Mouse (Mus musculus) fat pad, adult 2 months (tissue): ENCODE results near the gene Noto.
A peak's percentile ranks its signal among the peaks of the same experiment; 100 is the strongest.
"Not testable (repeated sequence)": the region's sequence is repeated elsewhere in the genome, so short reads cannot be mapped to it uniquely, and the experiment has no call there.

Experiments
- DNase-seq: peaks from one replicate; pipeline ENCODE4 v3.0.0-alpha.2; 2011; ENCODE audit warnings: low read depth, low spot score; ENCODE audit errors: extremely low read depth

Gene Noto

DNA sequence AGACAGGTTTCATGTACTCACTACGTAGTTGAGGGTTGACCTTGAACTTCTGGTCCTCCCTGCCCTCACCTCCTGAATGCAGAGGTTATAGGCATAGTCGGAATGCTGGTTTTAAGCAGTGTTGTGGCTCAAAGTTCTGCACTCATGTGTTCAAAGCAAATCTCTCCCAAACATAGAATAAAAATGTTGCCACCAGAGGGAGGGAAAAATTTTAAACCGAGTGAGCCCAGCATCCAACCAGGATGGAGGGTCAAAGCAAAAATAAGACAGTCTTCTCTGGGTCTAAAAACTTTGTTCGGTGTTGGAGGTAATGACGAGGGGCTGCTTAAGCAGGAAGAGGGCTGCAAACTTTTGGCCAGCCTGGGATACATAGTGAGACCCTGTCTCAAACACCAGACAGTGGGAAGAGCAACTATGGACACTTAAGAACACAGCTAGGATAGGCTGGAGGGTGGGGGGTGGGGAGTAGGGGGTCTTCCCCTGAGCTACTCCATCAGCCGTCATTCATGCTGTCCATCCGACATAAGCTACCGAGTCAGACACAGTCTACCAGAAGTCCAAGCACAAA lies 7.7 kb downstream of the Noto start:
- no peak for DNase-seq

DNA sequence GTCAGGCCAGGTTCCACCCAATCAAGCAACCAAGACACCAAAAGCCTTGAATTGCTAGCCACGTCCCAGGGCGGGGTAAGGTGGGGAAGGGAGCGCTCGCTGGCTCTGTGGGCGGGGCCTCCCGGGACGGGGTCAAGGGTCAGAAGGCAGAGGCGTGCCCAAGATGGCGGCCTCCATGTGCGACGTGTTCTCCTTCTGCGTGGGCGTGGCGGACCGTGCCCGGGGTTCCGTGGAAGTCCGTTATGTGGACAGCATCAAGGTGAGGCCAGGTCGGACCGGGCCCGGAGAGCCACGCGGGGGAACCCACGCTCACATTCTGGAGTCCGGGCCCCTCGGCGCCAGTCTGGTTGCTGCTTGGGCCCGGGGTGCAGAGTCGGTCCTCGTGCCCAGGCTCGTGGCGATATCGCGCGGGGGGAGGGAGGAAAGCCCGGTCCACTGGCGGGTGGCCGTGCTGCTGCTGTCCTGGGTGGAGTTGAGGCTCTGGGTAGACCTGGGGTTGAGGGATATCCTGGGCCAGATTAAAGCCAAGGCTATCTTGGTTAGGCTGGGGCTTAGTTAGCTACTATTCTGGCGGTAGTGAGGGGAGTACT lies 8.3 kb downstream of the Noto start, which contains the start of gene Smyd5:
Smyd5 (plus strand) TSS at position 148 of the 590 bp plus-strand sequence.
- DNase-seq: no peak

GRCm38 (mm10) chr6:85433865-85434264 lies 10.2 kb downstream of the Noto start:
- DNase-seq: no peak

DNA sequence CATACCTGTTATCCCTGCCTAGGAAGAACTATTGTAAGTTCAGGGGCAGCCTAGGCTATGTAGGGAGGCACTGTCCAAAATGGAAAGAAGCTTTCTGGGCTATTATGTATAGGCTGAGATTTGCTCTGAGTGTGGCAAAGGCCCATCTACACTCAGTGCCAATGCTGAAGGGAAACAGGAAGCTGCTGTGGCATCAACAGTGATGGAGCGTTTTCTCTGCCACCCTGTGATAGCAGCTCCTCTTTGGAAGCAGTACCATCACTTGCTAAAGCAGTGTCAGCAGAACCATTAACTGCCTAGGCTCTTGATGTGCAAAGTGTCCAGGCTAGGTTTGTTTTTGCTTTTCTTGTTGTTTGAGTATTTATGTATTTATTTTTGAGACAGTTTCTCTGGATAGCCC lies 12.5 kb downstream of the Noto start:
- DNase-seq: no peak

- no peak for DNase-seq
Measured at GRCm38 (mm10) chr6:85436631-85437030, 12.9 kb downstream of the Noto start.

GRCm38 (mm10) chr6:85441142-85441541 lies 17.5 kb downstream of the Noto start:
- peak; percentile 85 for DNase-seq

DNA sequence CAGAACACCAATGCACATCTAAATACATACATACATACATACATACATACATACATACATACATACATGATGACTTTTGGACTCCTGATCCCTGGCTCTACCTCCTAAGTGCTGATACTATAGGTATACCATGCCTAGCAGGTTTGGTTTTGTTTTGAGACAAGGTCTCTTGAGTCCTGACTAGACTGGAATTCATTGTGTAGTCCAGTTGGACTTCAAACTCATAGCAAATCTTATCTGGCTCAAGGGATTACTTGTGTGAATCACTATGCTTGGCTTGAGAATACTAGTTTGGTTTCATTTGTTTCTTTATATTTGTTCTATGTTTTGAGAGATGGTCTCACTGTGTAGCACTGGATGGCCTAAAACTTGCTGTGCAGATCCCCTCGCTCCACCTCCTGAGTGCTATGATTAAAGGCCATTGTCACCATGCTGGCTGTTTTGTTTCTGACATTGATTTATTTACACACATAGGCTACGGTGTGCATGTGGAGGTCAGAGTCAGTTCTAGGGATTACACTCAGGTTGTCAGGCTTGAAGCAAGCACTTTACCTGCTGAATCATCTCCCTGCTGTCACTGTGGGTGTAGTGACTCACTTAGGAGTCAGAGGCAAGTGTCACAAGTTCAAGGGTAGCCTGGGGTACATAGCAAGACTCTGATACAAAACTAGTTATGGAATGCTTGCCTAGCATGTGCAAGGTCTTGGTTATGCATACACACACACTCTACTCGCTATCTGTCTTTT lies 20.0 kb downstream of the Noto start:
- DNase-seq: peak; percentile 61

DNA sequence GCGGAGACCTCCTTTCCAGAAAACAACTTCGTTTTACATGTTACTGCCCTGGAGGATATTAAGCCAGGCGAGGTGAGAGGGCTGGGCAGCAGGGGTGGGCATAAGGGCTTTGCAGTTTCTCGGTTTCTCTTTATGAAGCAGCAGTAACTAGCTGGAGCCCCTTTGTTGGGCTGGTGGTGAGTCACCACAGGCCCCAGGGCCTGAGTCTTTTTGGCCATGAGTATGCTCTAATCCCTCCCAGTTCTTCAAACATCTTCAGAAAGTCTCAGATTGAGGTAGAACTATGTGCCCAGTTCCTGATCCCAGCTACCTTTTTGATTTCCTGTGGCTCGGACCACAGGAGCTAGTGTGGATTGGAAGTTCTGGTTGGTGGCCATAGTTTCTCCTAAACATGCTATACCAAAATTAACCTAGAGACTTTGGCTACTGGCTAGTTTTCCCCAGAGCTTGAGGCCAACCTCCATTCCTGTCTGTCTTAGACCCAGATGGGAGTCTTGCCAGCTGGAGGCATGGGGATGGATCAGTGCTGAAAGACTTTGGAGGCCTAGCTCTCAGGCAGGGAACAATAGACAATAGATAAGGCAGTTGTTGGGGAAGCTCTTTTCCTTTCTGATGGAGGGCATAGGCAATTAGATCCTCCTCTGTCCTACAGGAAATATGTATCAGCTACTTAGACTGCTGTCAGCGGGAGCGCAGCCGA lies 20.7 kb downstream of the Noto start:
- no peak for DNase-seq

DNA sequence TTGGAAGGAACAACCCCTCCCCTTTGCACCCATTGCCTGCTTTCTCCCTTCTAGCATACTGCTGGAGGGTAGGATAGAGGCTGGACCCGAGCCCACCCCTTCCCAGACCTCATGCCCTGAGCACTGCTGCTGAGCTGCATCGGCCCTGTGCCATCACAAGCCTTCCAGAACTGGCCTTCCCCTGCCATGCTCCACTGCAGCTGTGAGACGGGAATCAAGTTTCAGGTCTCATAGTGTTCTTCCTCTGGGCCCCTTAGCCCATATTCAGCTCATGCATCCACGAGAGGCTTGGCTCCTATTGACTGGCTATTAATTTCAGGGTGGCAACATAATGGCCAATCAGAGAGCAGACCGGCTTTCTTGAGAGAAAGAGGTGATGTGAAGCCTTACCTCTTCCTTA lies 21.6 kb downstream of the Noto start:
- DNase-seq: no peak

DNA sequence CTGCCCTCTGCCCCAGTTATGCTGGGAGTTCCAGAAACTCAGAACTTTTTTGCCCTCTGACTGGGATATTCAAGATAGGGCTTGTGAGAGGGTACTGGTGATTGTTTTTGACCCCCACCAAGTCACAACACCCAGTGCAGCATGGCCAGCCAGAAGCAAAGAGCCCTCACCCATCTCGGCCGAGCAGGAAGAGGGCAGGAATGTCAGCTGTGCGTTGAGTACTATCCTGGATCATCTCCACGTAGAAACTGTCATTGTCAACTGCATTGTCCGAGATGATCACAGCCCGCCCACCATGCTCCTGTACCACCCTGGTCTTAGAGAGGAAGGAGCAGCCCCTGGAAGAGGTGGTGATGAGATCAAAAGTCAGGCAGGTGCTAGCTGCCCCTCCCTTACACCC lies 23.7 kb downstream of the Noto start:
- DNase-seq: no peak

DNA sequence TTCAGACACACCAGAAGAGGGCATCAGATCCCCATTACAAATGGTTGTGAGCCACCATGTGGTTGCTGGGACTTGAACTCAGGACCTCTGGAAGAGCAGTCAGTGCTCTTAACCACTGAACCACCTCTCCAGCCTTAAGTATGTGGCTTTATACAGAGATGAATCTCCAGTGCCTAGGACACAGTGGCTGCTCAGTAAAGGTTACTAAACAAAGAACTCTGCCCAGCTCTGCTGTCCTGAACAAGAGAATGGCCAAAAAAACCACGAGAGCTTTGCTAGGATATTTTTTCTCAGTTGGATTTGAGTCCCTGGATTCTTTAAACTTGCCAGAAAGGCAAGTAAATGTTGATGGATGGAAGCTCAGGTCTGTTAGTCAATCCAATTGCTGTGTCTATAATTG lies 26.5 kb downstream of the Noto start:
- not testable (repeated sequence) for DNase-seq

DNA sequence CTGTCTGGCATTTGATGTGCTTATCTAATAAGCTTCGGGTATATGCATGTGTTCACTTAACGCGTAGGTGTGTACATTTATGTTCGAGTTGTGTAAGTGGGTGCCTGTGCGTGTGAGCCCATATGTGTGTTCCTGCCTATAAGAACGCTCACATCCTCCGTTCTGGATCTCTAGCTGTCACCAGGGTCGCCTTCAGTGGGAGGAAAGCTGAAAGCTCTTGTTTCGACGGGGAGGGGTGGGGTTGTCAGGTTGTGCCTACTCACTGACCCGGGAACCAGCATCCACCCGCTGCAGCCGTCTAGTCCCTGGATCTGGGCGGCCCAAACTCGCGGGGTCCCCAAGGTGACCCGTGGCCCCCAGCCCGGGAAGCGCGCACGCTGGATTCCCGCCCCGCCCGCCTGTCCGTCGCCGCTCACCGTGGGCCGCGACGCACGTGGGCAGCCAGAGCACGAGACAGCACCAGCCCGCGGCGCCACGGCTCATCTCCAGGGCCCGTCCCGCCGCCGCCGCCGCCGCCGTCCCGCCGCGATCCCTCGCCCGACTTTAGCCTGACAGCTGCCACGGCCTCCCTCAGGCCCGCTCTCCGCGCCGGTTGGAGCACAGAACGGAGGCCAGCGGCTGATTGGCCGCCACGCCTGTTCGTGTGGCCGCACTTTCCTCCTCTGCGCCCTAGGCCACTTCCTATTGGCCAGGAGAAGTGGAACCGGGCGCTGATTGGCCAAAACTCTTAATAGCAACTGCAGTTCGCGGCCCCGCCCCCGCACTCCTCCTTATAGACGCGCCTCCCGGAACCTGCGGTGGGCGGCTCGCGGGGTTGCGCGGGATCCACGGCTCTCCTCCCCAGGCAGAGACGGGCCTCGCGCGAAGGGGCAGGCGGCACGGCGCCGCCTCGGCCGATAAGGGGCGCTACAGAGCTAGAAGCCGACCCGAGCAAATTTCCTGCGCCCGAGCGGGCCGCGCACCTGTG lies 27.3 kb downstream of the Noto start, which contains the start of gene Cct7:
Cct7 (plus strand) TSS at position 818 of the 967 bp plus-strand sequence.
- DNase-seq: peak; percentile 72

- peak; percentile 84 for DNase-seq
Measured at GRCm38 (mm10) chr6:85451664-85452410, 28.2 kb downstream of the Noto start, which contains the start of gene Pradc1. Pradc1 (minus strand) TSS chr6:85451970.

GRCm38 (mm10) chr6:85452411-85452665 lies 28.7 kb downstream of the Noto start:
- DNase-seq: no peak

DNA sequence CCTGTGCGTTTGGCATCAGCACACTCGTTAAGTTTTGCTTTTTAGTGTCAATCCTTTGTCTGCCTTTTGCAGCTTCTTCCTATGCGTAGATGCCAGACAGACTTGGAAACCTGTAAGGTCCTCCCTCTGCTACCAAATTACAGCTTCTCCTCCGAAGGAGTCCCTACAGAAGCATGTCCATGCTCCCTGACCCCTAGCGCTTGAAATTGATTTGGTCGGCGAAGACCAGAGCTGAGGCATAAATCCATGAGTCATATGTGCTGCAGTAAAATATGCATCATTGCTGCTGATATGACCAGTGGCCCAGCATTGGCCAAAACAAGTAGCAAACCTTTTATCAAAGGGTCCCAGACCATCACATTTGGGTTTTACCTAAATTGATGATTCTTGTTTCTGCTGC lies 29.1 kb downstream of the Noto start:
- no peak for DNase-seq

GRCm38 (mm10) chr6:85459621-85460020 lies 35.9 kb downstream of the Noto start:
- no peak for DNase-seq

DNA sequence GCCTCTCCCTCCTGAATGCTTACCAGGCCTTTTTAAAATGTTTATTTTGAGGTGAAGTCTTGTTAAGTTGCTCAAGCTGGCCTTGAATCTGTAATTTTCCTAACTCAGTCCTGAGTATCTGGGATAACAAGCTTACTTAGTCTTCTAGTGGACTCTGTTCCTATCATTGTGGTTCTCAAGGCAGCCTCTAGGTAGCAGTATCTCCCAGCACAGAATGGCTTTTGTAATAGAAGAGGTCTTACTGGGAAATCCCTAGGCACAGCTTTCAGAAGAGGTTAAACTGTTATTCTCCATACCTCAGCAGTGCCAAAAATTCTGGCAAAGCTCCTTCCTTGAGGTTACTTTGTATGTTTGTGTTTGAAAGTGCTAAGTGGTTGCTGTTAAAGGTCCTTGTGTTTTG lies 41.7 kb downstream of the Noto start:
- no peak for DNase-seq

- DNase-seq: no peak
Measured at GRCm38 (mm10) chr6:85469660-85470430, 46.2 kb downstream of the Noto start.

- DNase-seq: no peak
Measured at GRCm38 (mm10) chr6:85471962-85472361, 48.3 kb downstream of the Noto start.
